Mouse (Mus musculus): ENCODE measurements around the gene Mettl24.

- TF ChIP-seq CTCF (IDR thresholded peaks at IDR 0.05; ENCODE audit: insufficient read depth, low read depth, low read length) (no peak), POLR2A (IDR thresholded peaks at IDR 0.05; ENCODE audit: insufficient read depth, low read depth, low read length) (no peak)
Measured at GRCm38 (mm10) chr10:40736172-40736571, 53.1 kb downstream of the Mettl24 start.

Data from olfactory bulb, adult 2 months (tissue).